Mouse (Mus musculus): Measurements from ENCODE around the gene Ppp2ca. TPM values are rescaled to one million over a fixed set of nuclear protein-coding genes. Genes with fewer than 3 reads are reported as not detected.

Ppp2ca gene
- total and polyA plus RNA-seq, 2 experiments from 2014 or later = 114 to 141 TPM

DNA sequence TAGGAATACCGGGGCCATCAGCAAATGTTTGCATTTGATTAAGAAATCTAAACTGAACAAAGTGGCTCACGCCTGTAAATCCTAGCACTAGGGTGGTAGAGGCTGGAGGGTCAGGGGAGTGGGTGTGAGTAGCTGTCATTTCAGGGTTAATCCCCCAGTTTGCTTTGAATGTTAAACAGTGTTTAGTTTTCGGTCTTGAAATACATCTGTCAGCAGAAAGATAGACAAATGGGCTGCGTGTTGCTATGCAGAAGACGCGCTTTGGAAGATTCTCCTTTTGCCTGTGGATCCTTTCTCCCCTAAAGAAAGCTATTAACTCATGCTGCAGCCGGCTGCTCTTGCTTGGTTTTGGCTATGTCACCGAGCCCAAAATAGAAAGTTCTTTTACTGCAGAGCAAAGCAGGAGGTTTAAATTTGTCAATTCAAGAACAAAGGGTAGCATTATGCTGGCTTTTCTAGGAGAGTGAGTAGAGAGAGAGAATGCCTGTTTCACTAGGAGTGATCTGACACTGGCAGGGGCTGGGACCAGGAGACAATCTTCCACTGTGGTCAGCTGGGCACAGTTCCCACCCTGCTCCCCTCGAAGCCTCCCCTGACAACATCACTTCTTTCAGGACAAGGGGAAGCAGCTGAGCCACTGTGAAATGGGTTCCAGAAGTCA lies 12.1 kb upstream of the Ppp2ca start:
- 0 out of 2 replicates have a peak overlapping the region, but pooled peaks have one; percentile 18 for H3K4me2 ChIP-seq (ENCODE audit: low read depth, low read length, poor library complexity, severe bottlenecking)
- H3K9me3 ChIP-seq (ENCODE audit: low read length) = no peaks in the 10 kb centered on the region
- H3K36me3 ChIP-seq (ENCODE audit: insufficient read depth, low read length) = no peaks in the 10 kb centered on the region
- H3K4me3 ChIP-seq (ENCODE audit: low read depth, low read length) = no peak overlapping the region
- 25% methylated on average over 9 of the region's 9 CpGs for WGBS
- ATAC-seq (ENCODE audit: low FRiP score) = peak; percentile 89
- no peaks in the 10 kb centered on the region for H3K27me3 ChIP-seq (ENCODE audit: insufficient read depth, low read length)
- DNase-seq (ENCODE audit: low spot score) = peak; percentile 78
- H3K9ac ChIP-seq (replicated peaks; ENCODE audit: low read length, poor library complexity, severe bottlenecking) = no peak overlapping the region
- H3K4me1 ChIP-seq (ENCODE audit: insufficient read depth, low read length) = peaks cover 3% of the 10 kb centered on the region
- TF ChIP-seq CTCF (IDR thresholded peaks at IDR 0.05) = no peak
- peak overlapping the region; percentile 79 for H3K27ac ChIP-seq (ENCODE audit: low read depth, low read length)

DNA sequence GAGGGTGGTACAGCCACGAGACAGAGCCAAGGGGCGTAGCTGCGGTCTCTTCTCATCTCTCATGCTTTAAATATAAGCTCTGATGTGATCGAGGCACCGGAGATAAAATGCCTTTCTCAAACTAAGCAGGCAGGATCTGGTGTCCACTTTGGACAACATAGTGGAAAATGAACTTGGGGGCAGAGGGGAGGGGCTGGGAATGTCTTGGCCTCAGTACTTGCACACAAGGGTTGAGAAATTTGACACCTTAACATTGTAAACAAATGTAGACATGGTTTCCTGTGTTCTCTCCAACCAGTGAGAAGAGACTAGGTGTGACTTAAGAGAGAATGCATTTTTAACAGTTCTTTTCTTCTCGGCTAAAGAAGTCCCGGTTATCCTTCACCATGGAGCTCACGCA lies 9.2 kb upstream of the Ppp2ca start:
- no peak for TF ChIP-seq CTCF (IDR thresholded peaks at IDR 0.05)
- WGBS = 69% methylated on average over 8 of the region's 8 CpGs
- no peaks in the 10 kb centered on the region for H3K36me3 ChIP-seq (ENCODE audit: insufficient read depth, low read length)

DNA sequence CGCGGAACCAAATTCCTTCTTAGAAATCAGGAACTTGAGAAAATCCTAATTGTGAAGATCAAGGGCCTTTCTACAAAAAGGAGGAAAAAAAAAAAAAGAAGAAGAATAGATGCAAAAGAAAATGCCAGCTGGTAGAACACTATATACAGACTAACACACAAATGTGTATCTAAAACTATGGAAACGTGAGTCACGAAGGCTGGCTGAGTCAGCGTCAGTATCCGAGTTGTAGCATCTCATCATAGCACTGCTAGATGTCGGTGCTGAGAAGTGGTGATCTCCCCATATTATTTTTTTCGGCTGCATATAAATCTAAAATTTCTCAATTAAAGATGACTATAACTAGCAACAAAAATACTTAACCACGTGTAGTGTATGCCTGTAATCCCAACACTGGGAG lies 7.2 kb upstream of the Ppp2ca start:
- ATAC-seq (ENCODE audit: low FRiP score) = no peak
- WGBS = 89% methylated on average over 9 of the region's 9 CpGs

More for the DNA sequence above, 9.2 kb upstream of the Ppp2ca start:
- DNase-seq (ENCODE audit: low spot score) = no peak
- Histone ChIP-seq H3K4me1 (ENCODE audit: insufficient read depth, low read length) (peaks cover 3% of the 10 kb centered on the region), H3K9me3 (ENCODE audit: low read length) (no peaks in the 10 kb centered on the region), H3K9ac (replicated peaks; ENCODE audit: low read length, poor library complexity, severe bottlenecking) (no peak overlapping the region), H3K4me2 (ENCODE audit: low read depth, low read length, poor library complexity, severe bottlenecking) (no peak overlapping the region), H3K27ac (ENCODE audit: low read depth, low read length) (no peak overlapping the region), H3K27me3 (ENCODE audit: insufficient read depth, low read length) (no peaks in the 10 kb centered on the region), H3K4me3 (ENCODE audit: low read depth, low read length) (no peak overlapping the region)
- no peak for ATAC-seq (ENCODE audit: low FRiP score)

DNA sequence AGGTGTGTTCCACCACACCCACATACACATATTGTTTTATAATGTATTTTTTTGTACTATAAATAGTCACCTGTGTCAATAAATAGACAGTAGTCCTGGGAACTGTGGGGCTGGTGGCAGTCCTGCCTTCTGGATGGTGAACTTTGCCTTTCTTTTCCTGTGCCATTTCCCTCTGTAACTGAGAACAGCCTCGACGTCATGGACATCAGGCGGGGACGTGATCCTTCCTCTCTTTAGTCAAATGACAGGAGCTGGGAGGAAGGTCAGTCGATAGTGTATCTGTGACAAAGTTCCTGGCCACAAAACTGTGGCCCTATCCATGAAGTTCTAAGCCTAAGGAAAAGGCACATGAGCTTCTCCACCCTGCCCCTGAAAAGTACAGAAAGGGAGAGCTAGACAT lies 3.9 kb upstream of the Ppp2ca start:
- peaks cover 3% of the 10 kb centered on the region; the same call in 1 of the 2 replicates for H3K4me1 ChIP-seq (ENCODE audit: insufficient read depth, low read length)
- DNase-seq (ENCODE audit: low spot score) (no peak), ATAC-seq (ENCODE audit: low FRiP score) (no peak)
- H3K4me3 ChIP-seq (ENCODE audit: low read depth, low read length) = no peak overlapping the region
- no peak overlapping the region for H3K9ac ChIP-seq (replicated peaks; ENCODE audit: low read length, poor library complexity, severe bottlenecking)
- H3K4me2 ChIP-seq (ENCODE audit: low read depth, low read length, poor library complexity, severe bottlenecking) = no peak overlapping the region
- 69% methylated on average over 5 of the region's 5 CpGs for WGBS
- H3K27ac ChIP-seq (ENCODE audit: low read depth, low read length) = no peak overlapping the region
- no peak for TF ChIP-seq CTCF (IDR thresholded peaks at IDR 0.05)
- no peaks in the 10 kb centered on the region for H3K36me3 ChIP-seq (ENCODE audit: insufficient read depth, low read length)
- no peaks in the 10 kb centered on the region for H3K27me3 ChIP-seq (ENCODE audit: insufficient read depth, low read length)
- H3K9me3 ChIP-seq (ENCODE audit: low read length) = no peaks in the 10 kb centered on the region

More for the DNA sequence above, 7.2 kb upstream of the Ppp2ca start:
- Histone ChIP-seq H3K4me1 (ENCODE audit: insufficient read depth, low read length) (peaks cover 3% of the 10 kb centered on the region; the same call in 1 of the 2 replicates), H3K9me3 (ENCODE audit: low read length) (no peaks in the 10 kb centered on the region), H3K4me2 (ENCODE audit: low read depth, low read length, poor library complexity, severe bottlenecking) (no peak overlapping the region), H3K27me3 (ENCODE audit: insufficient read depth, low read length) (no peaks in the 10 kb centered on the region), H3K9ac (replicated peaks; ENCODE audit: low read length, poor library complexity, severe bottlenecking) (no peak overlapping the region), H3K27ac (ENCODE audit: low read depth, low read length) (no peak overlapping the region), H3K4me3 (ENCODE audit: low read depth, low read length) (no peak overlapping the region), H3K36me3 (ENCODE audit: insufficient read depth, low read length) (no peaks in the 10 kb centered on the region)
- DNase-seq (ENCODE audit: low spot score) = no peak
- TF ChIP-seq CTCF (IDR thresholded peaks at IDR 0.05) = no peak

DNA sequence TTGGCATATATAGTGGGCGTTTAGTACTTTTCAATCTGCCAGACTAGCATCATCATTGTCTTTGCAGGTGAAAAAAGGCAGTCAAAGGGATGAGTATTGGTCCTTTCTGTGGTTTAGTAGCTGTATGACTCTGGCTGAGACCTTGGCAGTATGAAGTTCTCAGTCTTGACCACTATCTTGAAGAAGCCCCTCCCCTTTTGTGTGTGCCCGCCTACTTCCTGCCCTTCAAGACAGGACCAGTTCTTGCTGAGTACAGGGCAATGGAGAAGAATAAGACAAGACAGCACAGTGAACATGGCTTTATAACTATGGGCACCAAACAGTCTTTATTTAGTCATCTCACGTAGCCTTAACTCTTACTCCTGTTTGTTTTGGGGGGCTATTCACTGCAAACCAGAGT lies 1.5 kb upstream of the Ppp2ca start:
- no peak overlapping the region for H3K4me2 ChIP-seq (ENCODE audit: low read depth, low read length, poor library complexity, severe bottlenecking)
- ATAC-seq (ENCODE audit: low FRiP score) (no peak), DNase-seq (ENCODE audit: low spot score) (no peak)
- no peak overlapping the region for H3K27ac ChIP-seq (ENCODE audit: low read depth, low read length)
- H3K36me3 ChIP-seq (ENCODE audit: insufficient read depth, low read length) = no peaks in the 10 kb centered on the region
- WGBS = 78% methylated on average over 3 of the region's 3 CpGs
- H3K9ac ChIP-seq (replicated peaks; ENCODE audit: low read length, poor library complexity, severe bottlenecking) = no peak overlapping the region
- H3K4me3 ChIP-seq (ENCODE audit: low read depth, low read length) = no peak overlapping the region
- H3K27me3 ChIP-seq (ENCODE audit: insufficient read depth, low read length) = no peaks in the 10 kb centered on the region
- TF ChIP-seq CTCF (IDR thresholded peaks at IDR 0.05) = no peak
- no peaks in the 10 kb centered on the region for H3K9me3 ChIP-seq (ENCODE audit: low read length)
- H3K4me1 ChIP-seq (ENCODE audit: insufficient read depth, low read length) = peaks cover 15% of the 10 kb centered on the region; the same call in 1 of the 2 replicates

DNA sequence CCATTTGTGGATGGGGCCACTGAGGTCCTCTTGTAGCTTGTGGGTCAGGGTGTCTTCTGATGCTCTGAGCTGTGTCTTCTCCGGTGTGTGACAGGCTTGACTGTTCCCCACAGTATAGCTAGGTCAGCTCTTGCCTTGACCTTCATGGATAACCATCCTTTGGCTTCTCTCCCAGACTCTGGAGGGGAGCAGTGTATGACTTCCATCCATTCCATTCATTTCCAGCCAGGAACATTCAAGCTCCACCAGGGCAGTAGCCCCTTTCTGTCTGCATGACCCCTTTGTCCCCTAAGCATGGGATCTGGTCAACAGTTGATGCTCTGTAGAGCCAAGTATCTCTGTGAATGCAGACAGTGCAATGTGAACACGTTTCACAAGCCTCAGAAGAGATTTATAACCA lies 885 bp upstream of the Ppp2ca start:
- Histone ChIP-seq H3K9ac (replicated peaks; ENCODE audit: low read length, poor library complexity, severe bottlenecking) (no peak overlapping the region), H3K4me1 (ENCODE audit: insufficient read depth, low read length) (peaks cover 16% of the 10 kb centered on the region; the same call in 1 of the 2 replicates), H3K4me2 (ENCODE audit: low read depth, low read length, poor library complexity, severe bottlenecking) (no peak overlapping the region), H3K27me3 (ENCODE audit: insufficient read depth, low read length) (no peaks in the 10 kb centered on the region), H3K9me3 (ENCODE audit: low read length) (no peaks in the 10 kb centered on the region), H3K4me3 (ENCODE audit: low read depth, low read length) (no peak overlapping the region), H3K36me3 (ENCODE audit: insufficient read depth, low read length) (no peaks in the 10 kb centered on the region), H3K27ac (ENCODE audit: low read depth, low read length) (peak overlapping the region; percentile 100; the same call in 1 of the 2 replicates)
- ATAC-seq (ENCODE audit: low FRiP score) = no peak
- TF ChIP-seq CTCF (IDR thresholded peaks at IDR 0.05) = no peak
- no peak for DNase-seq (ENCODE audit: low spot score)
- WGBS = 79% methylated on average over 2 of the region's 2 CpGs
